Mouse (Mus musculus) cerebellum, adult 2 months (tissue): ENCODE measurements at regions not wholly inside any gene's neighbourhood (a gene's known extent, or its start where the extent isn't known, plus 50 kb on each side); places are given as distances from the start of the nearest gene placed in this dataset.
A peak's percentile ranks its signal among the peaks of the same experiment; 100 is the strongest.

Experiments
- DNase-seq, 2 experiments: peaks; one replicate each; pipeline ENCODE4 v3.0.0; 2021
- H3K27ac ChIP-seq: fragments of 200-500 bp; 2 replicates; pipeline ENCODE4 v1.5.1; 2012; ENCODE audit warnings: low read length, control low read depth, inconsistent platforms; ENCODE audit not compliant: insufficient read depth
- H3K27me3 ChIP-seq: fragments of 200-500 bp; 2 replicates; pipeline ENCODE4 v1.6.1; 2012; ENCODE audit warnings: inconsistent platforms, mild to moderate bottlenecking, low read length, moderate library complexity; ENCODE audit not compliant: control insufficient read depth, insufficient read depth
- H3K4me1 ChIP-seq: fragments of 200-500 bp; 2 replicates; pipeline ENCODE4 v1.6.1; 2011; ENCODE audit warnings: low read length; ENCODE audit not compliant: control insufficient read depth, insufficient read depth
- H3K4me3 ChIP-seq: fragments of 200-500 bp; replicated peaks from 2 replicates; pipeline ENCODE3; 2011; ENCODE audit warnings: mild to moderate bottlenecking, low read depth, low read length, control low read depth; ENCODE audit not compliant: insufficient read depth
- CTCF ChIP-seq: fragments of 200-500 bp; IDR thresholded peaks from 2 replicates; pipeline ENCODE4 v1.5.1; 2011; ENCODE audit warnings: low read depth, mild to moderate bottlenecking, control low read depth, low read length, moderate library complexity, borderline replicate concordance; ENCODE audit not compliant: insufficient read depth
- POLR2A ChIP-seq: fragments of 200-500 bp; IDR thresholded peaks from 2 replicates; pipeline ENCODE4 v1.6.1; 2011; ENCODE audit warnings: low read length, control low read depth, borderline replicate concordance; ENCODE audit not compliant: insufficient read depth
- whole genome bisulfite sequencing: fragments of 180-500 bp; shearing (Covaris S2); methylation state at CpG from one replicate; pipeline ENCODE4 v1.1.7; 2018; 5-methylcytosine and 5-hydroxymethylcytosine counted together

- H3K27me3 ChIP-seq = no peaks in the 10 kb centered on the region
- DNase-seq = no peak
- TF ChIP-seq POLR2A = no peak
- no peak for TF ChIP-seq CTCF
- 97% methylated on average over 1 of the region's 1 CpGs for whole genome bisulfite sequencing
- H3K4me1 ChIP-seq = no peaks in the 10 kb centered on the region
- H3K4me3 ChIP-seq = no peak overlapping the region
- H3K27ac ChIP-seq = no peak overlapping the region
These were observed 75.9 kb upstream of the Gm6657 start for GRCm38 (mm10) chr12:78118131-78118530.

GRCm38 (mm10) chr12:78119246-78119645 lies 74.8 kb upstream of the Gm6657 start:
- no peak for DNase-seq
- no peaks in the 10 kb centered on the region for H3K4me1 ChIP-seq
- H3K4me3 ChIP-seq = no peak overlapping the region
- no peak for TF ChIP-seq POLR2A
- TF ChIP-seq CTCF = no peak
- no peak overlapping the region for H3K27ac ChIP-seq
- 83% methylated on average over 2 of the region's 2 CpGs for WGBS
- no peaks in the 10 kb centered on the region for H3K27me3 ChIP-seq

GRCm38 (mm10) chr12:78119855-78120254 lies 74.2 kb upstream of the Gm6657 start:
- no peak overlapping the region for H3K4me3 ChIP-seq
- TF ChIP-seq POLR2A (no peak), CTCF (no peak)
- DNase-seq = no peak
- H3K4me1 ChIP-seq = no peaks in the 10 kb centered on the region
- H3K27ac ChIP-seq = no peak overlapping the region
- WGBS = 41% methylated on average over 5 of the region's 5 CpGs
- no peaks in the 10 kb centered on the region for H3K27me3 ChIP-seq

DNA sequence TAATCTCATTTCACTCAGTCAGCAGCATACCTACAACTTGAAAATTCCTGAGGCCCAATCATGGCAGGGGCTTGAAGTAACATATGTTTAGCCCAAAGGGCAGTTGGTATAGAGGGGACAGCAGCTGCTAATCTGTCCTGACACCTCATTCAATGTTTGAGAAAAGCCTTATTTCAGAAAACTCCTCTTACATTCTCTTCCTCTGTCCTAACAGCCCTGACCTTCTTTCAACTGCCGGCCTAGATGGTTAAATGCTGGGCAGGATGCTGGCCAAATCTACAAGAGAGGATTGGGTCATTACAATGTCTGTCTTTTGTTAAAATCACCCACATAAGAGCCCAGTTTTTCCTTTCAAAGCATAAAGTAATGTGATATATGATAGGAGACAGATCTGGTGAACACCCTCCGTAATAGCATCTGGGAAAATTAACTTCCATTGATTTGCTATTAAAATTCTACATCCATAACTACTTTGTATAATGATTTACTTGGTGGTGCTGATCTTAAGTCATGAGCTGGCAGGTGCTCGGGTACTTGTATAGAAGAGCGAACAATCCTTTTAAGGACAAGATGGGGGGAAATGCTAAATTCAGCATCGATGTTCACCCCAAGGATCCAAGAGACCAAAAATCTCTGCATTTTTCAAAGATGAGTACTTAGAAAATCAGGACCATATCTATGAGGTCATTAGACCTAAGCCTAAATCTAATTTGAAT lies 64.8 kb upstream of the Gm6657 start:
- TF ChIP-seq POLR2A = no peak
- TF ChIP-seq CTCF = no peak
- H3K27ac ChIP-seq = no peak overlapping the region
- H3K4me3 ChIP-seq = no peak overlapping the region
- no peaks in the 10 kb centered on the region for H3K4me1 ChIP-seq
- no peaks in the 10 kb centered on the region for H3K27me3 ChIP-seq
- no peak for DNase-seq
- WGBS = 90% methylated on average over 5 of the region's 5 CpGs

DNA sequence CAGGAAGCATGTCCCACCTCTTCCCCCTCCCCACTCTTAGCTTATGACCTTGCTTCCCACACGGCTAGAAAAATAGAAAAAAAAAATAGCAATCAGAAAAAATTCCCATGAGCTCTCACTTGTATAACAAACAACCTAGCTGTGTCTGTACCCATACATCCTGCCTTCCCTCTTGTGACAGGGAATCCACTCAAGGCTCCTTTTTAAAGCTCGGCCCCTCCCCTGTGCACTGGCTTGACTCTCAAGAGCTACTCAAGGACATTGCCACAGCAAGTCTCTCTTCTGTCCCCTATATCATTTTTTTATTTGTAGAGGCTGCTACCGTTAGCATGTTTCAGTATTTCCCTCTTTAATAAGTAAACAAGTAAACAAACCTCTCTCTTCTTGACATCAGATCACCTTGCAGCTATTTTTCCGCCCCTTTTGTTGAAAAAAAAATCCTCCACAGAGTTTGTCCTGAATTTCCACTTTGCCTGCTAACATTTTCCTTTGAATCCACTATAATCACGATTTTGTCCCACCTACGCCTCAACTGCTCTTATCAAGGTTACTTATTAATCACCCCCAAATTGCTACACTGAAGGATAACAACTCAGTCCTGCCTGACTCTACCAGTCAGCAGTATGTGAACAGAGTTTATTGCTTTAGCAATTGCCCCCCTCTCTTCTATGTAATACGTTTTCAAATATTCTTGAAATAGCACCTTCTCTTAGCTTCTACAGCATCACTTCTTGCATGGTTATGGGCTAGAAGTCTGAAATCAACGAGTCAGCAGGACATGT lies 61.8 kb upstream of the Gm6657 start:
- 81% methylated on average over 8 of the region's 8 CpGs for WGBS
- TF ChIP-seq CTCF (no peak), POLR2A (no peak)

GRCm38 (mm10) chr12:78133341-78133740 lies 60.7 kb upstream of the Gm6657 start:
- peak; percentile 31 to 49 for DNase-seq
- Histone ChIP-seq H3K27me3 (no peaks in the 10 kb centered on the region), H3K4me1 (no peaks in the 10 kb centered on the region), H3K4me3 (no peak overlapping the region), H3K27ac (no peak overlapping the region)
- 42% methylated on average over 9 of the region's 9 CpGs for WGBS
- no peak for TF ChIP-seq CTCF

More for the DNA sequence above, 61.8 kb upstream of the Gm6657 start:
- Histone ChIP-seq H3K4me1 (no peaks in the 10 kb centered on the region), H3K27me3 (no peaks in the 10 kb centered on the region), H3K27ac (no peak overlapping the region), H3K4me3 (no peak overlapping the region)
- DNase-seq = no peak

DNA sequence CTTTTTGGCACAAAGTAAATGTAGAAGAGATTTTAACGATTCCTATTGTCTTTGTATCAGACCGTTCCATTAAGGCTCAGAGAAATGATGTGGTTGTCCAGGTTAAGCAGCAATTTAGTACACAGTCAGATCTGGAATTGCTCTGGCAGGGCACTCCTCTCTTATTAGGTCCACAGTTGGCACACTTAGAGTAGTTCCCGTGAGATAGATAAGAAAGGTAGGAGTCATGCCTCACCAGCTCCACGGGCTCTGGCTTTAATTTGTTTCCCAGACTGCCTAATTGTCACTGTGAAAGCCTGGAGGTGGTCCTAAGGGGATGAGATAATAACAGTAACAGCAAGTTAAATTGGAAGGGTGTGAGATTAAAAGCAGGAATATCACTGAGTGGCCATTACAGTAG lies 60.1 kb upstream of the Gm6657 start:
- no peaks in the 10 kb centered on the region for H3K27me3 ChIP-seq
- no peak overlapping the region for H3K27ac ChIP-seq
- H3K4me1 ChIP-seq = no peaks in the 10 kb centered on the region
- H3K4me3 ChIP-seq = no peak overlapping the region
- TF ChIP-seq CTCF = no peak
- no peak for TF ChIP-seq POLR2A
- DNase-seq = no peak
- 76% methylated on average over 4 of the region's 4 CpGs for WGBS

DNA sequence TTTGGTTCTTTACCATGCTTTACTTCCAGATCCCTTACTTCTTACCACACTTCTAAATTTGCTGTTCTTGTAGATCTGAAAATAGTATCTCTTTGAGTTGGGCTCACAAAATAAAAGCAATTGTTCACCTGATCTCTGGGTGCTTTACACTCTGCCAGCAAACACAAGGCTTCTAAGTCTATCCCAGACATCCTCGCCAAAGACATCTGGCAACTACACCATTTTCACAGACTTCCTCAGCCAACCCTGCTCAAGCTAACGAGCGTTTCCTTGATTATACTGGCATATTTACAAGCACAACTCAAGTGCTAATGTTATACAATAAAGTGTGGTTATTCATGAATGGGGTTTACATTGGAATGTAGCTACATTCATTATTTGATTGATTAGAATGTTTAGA lies 56.8 kb upstream of the Gm6657 start:
- H3K27me3 ChIP-seq = no peaks in the 10 kb centered on the region
- no peaks in the 10 kb centered on the region for H3K4me1 ChIP-seq
- 41% methylated on average over 3 of the region's 3 CpGs for WGBS
- no peak overlapping the region for H3K4me3 ChIP-seq
- H3K27ac ChIP-seq = no peak overlapping the region
- TF ChIP-seq CTCF (no peak), POLR2A (no peak)
- DNase-seq = no peak
